Mouse (Mus musculus) myocyte (in vitro differentiated cells): ENCODE results near the gene Ufl1. TPM values are rescaled to one million over a fixed set of nuclear protein-coding genes. Genes with fewer than 3 reads are reported as not detected.

Source experiments
- H3K27me3 ChIP-seq: one replicate; pipeline ENCODE4 v1.6.1; 2011; ENCODE audit not compliant: control insufficient read depth, insufficient read depth, insufficient read length
- H3K36me3 ChIP-seq: one replicate; pipeline ENCODE4 v1.6.1; 2011; ENCODE audit not compliant: control insufficient read depth, insufficient read depth
- H3K4me2 ChIP-seq: one replicate; pipeline ENCODE4 v1.6.1; 2011; ENCODE audit warnings: low read depth, control low read depth
- H3K4me3 ChIP-seq: one replicate; pipeline ENCODE4 v1.5.1; 2011; ENCODE audit warnings: mild to moderate bottlenecking, control low read depth, moderate library complexity
- H3K79me2 ChIP-seq: one replicate; pipeline ENCODE4 v1.6.1; 2011; ENCODE audit not compliant: control insufficient read depth, insufficient read depth
- H3ac ChIP-seq: one replicate; pipeline ENCODE4 v1.6.1; 2011; ENCODE audit not compliant: control insufficient read depth, insufficient read length
- CEBPB ChIP-seq: IDR thresholded peaks from 2 replicates; pipeline ENCODE4 v1.6.1; 2011; ENCODE audit warnings: mild to moderate bottlenecking, moderate library complexity; ENCODE audit not compliant: poor library complexity, insufficient read depth, severe bottlenecking
- E2F4 ChIP-seq: IDR thresholded peaks from one replicate; pipeline ENCODE4 v1.6.1; 2011; ENCODE audit warnings: mild to moderate bottlenecking, control low read depth, moderate library complexity; ENCODE audit not compliant: insufficient read depth
- MAX ChIP-seq: IDR thresholded peaks from one replicate; pipeline ENCODE4 v1.6.1; 2011; ENCODE audit warnings: low read depth, mild to moderate bottlenecking, control low read depth
- MYOD1 ChIP-seq, 3 experiments: IDR thresholded peaks; one replicate each; pipeline ENCODE4 v1.6.1; 2011; ENCODE audit warnings: control low read depth in 2 of 3, low read depth in 2 of 3, mild to moderate bottlenecking in 2 of 3, moderate library complexity in 1 of 3; ENCODE audit not compliant: insufficient read length in 2 of 3, control insufficient read depth in 1 of 3
- MYOG ChIP-seq, 3 experiments: IDR thresholded peaks; one replicate each; pipeline ENCODE4 v1.6.1; 2011; ENCODE audit warnings: control low read depth in 2 of 3, low read depth in 2 of 3, mild to moderate bottlenecking in 2 of 3; ENCODE audit not compliant: insufficient read length in 2 of 3, control insufficient read depth in 1 of 3, insufficient read depth in 1 of 3
- POLR2A ChIP-seq: IDR thresholded peaks from one replicate; pipeline ENCODE4 v1.6.1; 2011; ENCODE audit warnings: low read depth, mild to moderate bottlenecking, control low read depth, moderate library complexity; ENCODE audit not compliant: insufficient read length
- POLR2AphosphoS2 ChIP-seq: IDR thresholded peaks from one replicate; pipeline ENCODE4 v1.6.1; 2011; ENCODE audit warnings: low read depth, control low read depth; ENCODE audit not compliant: insufficient read length
- REST ChIP-seq: IDR thresholded peaks from one replicate; pipeline ENCODE4 v1.6.1; 2011; ENCODE audit warnings: mild to moderate bottlenecking, control low read depth, moderate library complexity; ENCODE audit not compliant: insufficient read depth, insufficient read length
- SRF ChIP-seq: IDR thresholded peaks from one replicate; pipeline ENCODE4 v1.6.1; 2011; ENCODE audit warnings: low read depth; ENCODE audit not compliant: control insufficient read depth, insufficient read length
- TCF12 ChIP-seq: IDR thresholded peaks from one replicate; pipeline ENCODE4 v1.6.1; 2011; ENCODE audit warnings: mild to moderate bottlenecking, control low read depth; ENCODE audit not compliant: poor library complexity, insufficient read depth, severe bottlenecking
- TCF3 ChIP-seq: IDR thresholded peaks from one replicate; pipeline ENCODE4 v1.6.1; 2011; ENCODE audit warnings: low read depth, control low read depth; ENCODE audit not compliant: insufficient read length
- USF1 ChIP-seq: IDR thresholded peaks from one replicate; pipeline ENCODE4 v1.6.1; 2011; ENCODE audit warnings: low read depth, mild to moderate bottlenecking, control low read depth, moderate library complexity
- polyA plus RNA-seq: library from polyadenylated mRNA; unstranded; fragments of >200 nt; fragmentation: generic; extraction: Trizol; gene quantifications from one replicate; pipeline ENCODE4 v1.2.1, GENCODE M21; 2012; ENCODE audit warnings: missing spikeins

Ufl1 gene
- polyA plus RNA-seq, 1 experiment = 10.4 TPM

GRCm38 (mm10) chr4:25280938-25281670 is 517 bp downstream of the Ufl1 start:
- TF ChIP-seq CEBPB (no peak), POLR2AphosphoS2 (no peak), REST (no peak), MYOD1 (IDR thresholded peaks at IDR 0.05; ENCODE audit: control insufficient read depth in 1 of 3, insufficient read length in 2 of 3, low read depth in 2 of 3) (no peak), E2F4 (no peak), USF1 (no peak), MAX (no peak), TCF12 (no peak), SRF (no peak), TCF3 (no peak), POLR2A (no peak), MYOG (IDR thresholded peaks at IDR 0.05; ENCODE audit: control insufficient read depth in 1 of 3, insufficient read depth in 1 of 3, insufficient read length in 2 of 3, low read depth in 2 of 3) (no peak)
- H3K4me2 ChIP-seq = peak overlapping the region; percentile 73
- H3ac ChIP-seq = peak overlapping the region; percentile 40
- H3K27me3 ChIP-seq = no peaks in the 10 kb centered on the region
- no peaks in the 10 kb centered on the region for H3K79me2 ChIP-seq
- peaks cover 21% of the 10 kb centered on the region for H3K36me3 ChIP-seq
- H3K4me3 ChIP-seq = peak overlapping the region; percentile 40

- TF ChIP-seq REST = no peak
- no peak for TF ChIP-seq SRF
- no peak for TF ChIP-seq TCF3
- TF ChIP-seq TCF12 = no peak
- TF ChIP-seq MYOD1 (IDR thresholded peaks at IDR 0.05; ENCODE audit: control insufficient read depth in 1 of 3, insufficient read length in 2 of 3, low read depth in 2 of 3) = no peak
- TF ChIP-seq USF1 = no peak
- no peak for TF ChIP-seq MAX
- no peak for TF ChIP-seq E2F4
- TF ChIP-seq POLR2AphosphoS2 = no peak
- TF ChIP-seq CEBPB = no peak
- H3K4me2 ChIP-seq = no peak overlapping the region
- H3K36me3 ChIP-seq = peaks cover 70% of the 10 kb centered on the region
- no peaks in the 10 kb centered on the region for H3K79me2 ChIP-seq
- H3K4me3 ChIP-seq = no peak overlapping the region
- no peaks in the 10 kb centered on the region for H3K27me3 ChIP-seq
- no peak overlapping the region for H3ac ChIP-seq
Observed at GRCm38 (mm10) chr4:25272861-25273627, 8.6 kb downstream of the Ufl1 start.

GRCm38 (mm10) chr4:25271926-25272325 is 9.7 kb downstream of the Ufl1 start:
- H3K4me2 ChIP-seq = no peak overlapping the region
- H3K36me3 ChIP-seq = peaks cover 67% of the 10 kb centered on the region
- H3K79me2 ChIP-seq = no peaks in the 10 kb centered on the region
- TF ChIP-seq TCF3 = no peak
- TF ChIP-seq MYOD1 (IDR thresholded peaks at IDR 0.05; ENCODE audit: control insufficient read depth in 1 of 3, insufficient read length in 2 of 3, low read depth in 2 of 3) = no peak
- no peak for TF ChIP-seq SRF
- no peak for TF ChIP-seq MAX
- no peak for TF ChIP-seq TCF12
- no peak for TF ChIP-seq POLR2AphosphoS2
- TF ChIP-seq POLR2A = no peak
- no peak for TF ChIP-seq REST
- TF ChIP-seq USF1 = no peak
- TF ChIP-seq E2F4 = no peak
- no peak for TF ChIP-seq CEBPB
- TF ChIP-seq MYOG (IDR thresholded peaks at IDR 0.05; ENCODE audit: control insufficient read depth in 1 of 3, insufficient read depth in 1 of 3, insufficient read length in 2 of 3, low read depth in 2 of 3) = no peak
- no peaks in the 10 kb centered on the region for H3K27me3 ChIP-seq
- no peak overlapping the region for H3ac ChIP-seq
- H3K4me3 ChIP-seq = no peak overlapping the region

GRCm38 (mm10) chr4:25267144-25267543 is 14.5 kb downstream of the Ufl1 start:
- Histone ChIP-seq H3ac (no peak overlapping the region), H3K4me2 (no peak overlapping the region), H3K36me3 (peaks cover 48% of the 10 kb centered on the region), H3K79me2 (no peaks in the 10 kb centered on the region), H3K4me3 (no peak overlapping the region), H3K27me3 (no peaks in the 10 kb centered on the region)
- TF ChIP-seq MAX = no peak
- no peak for TF ChIP-seq REST
- TF ChIP-seq CEBPB = no peak
- no peak for TF ChIP-seq USF1
- no peak for TF ChIP-seq TCF3
- no peak for TF ChIP-seq MYOG (IDR thresholded peaks at IDR 0.05; ENCODE audit: control insufficient read depth in 1 of 3, insufficient read depth in 1 of 3, insufficient read length in 2 of 3, low read depth in 2 of 3)
- no peak for TF ChIP-seq POLR2AphosphoS2
- TF ChIP-seq MYOD1 (IDR thresholded peaks at IDR 0.05; ENCODE audit: control insufficient read depth in 1 of 3, insufficient read length in 2 of 3, low read depth in 2 of 3) = no peak
- TF ChIP-seq E2F4 = no peak
- no peak for TF ChIP-seq TCF12
- TF ChIP-seq SRF = no peak
- no peak for TF ChIP-seq POLR2A
